Mouse (Mus musculus): ENCODE results near the gene Gm10197. TPM values are rescaled to one million over a fixed set of nuclear protein-coding genes. Genes with fewer than 3 reads are reported as not detected.

Gm10197 gene
- polyA plus RNA-seq, 1 experiment from 2014 or later = not detected

DNA sequence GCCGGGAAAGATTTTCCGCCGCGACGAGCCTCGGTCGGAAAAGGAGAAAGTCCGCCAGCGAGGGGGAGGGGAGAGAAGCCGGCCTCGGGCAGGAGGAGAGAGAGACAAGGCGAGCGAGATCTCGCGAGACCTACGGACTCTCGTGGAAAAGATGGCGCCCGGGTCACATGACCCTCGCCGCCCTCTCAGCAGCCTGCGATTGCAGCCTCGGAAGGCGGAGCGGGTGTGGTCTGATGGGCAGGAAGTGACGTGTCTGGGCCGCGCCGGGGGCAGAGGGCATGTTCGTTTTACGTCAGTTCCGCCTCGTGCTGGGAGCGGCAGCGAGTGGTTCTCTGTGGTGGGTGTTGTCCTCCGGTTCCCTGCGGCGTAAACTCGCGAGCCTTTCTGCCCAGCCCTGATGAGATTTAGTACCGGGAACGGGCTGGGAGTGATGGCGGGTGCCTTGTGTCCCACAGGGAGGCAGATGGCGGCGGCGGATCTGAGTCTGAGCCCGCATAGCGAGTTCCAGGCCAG lies 19.0 kb upstream of the Gm10197 start, which contains the start of gene Smndc1:
TSS of gene Smndc1 (minus strand) at position 84 of the 513 bp plus-strand sequence.
- Histone ChIP-seq H3K4me2 (ENCODE audit: low read depth, low read length, severe bottlenecking) (peak within 1 kb of the TSS; percentile 74), H3K4me1 (replicated peaks; ENCODE audit: control insufficient read depth, insufficient read depth, low read length) (0 out of 2 replicates have a peak, but pooled peaks cover 2% of the 10 kb centered on the region), H3K4me3 (ENCODE audit: low read depth, low read length) (peak within 1 kb of the TSS; percentile 89), H3K9ac (ENCODE audit: low read length) (peak within 1 kb of the TSS; percentile 87), H3K36me3 (ENCODE audit: control insufficient read depth, insufficient read depth, low read length) (peaks cover 4% of the 10 kb centered on the region; the same call in 1 of the 2 replicates), H3K27me3 (ENCODE audit: control insufficient read depth, insufficient read depth, low read length) (no peaks in the 10 kb centered on the region), H3K27ac (ENCODE audit: low read depth, low read length) (peak within 1 kb of the TSS; percentile 79), H3K9me3 (ENCODE audit: control insufficient read depth, low read length) (no peaks in the 10 kb centered on the region)
- WGBS = under 1% methylated on average over 46 of the region's 48 CpGs
- peak; percentile 100 for DNase-seq (ENCODE audit: low spot score)
- ATAC-seq (replicated peaks; ENCODE audit: low FRiP score) = peak; percentile 98

DNA sequence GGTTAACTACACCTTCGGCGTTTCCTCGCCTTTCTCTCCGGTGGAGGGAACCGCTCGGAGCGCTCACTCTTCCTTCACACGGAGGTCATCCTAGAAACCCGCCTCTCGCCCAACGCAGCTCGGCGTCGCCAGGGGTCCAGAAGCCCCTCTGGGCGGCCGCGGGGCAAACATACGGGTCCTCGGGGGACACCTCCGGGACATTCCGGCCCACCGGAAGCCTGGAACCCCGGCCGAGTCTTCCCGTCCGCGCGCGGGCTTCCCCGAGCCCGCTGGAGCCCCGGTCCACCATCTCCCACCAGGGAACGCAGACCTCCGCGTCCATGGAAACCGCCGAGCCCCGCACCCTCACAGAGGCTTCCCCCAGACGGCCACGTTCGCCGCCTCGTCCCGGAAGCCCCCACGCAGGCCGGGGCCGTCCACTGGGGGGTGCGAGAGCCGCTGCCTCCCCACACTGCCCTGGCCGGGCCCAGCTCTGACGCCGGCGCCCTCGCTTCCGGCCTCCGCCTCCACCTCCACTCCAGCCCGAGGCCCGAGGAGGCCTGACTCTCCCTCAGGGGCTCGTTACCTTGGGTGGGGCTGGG lies 18.4 kb upstream of the Gm10197 start:
- peaks cover 4% of the 10 kb centered on the region; the same call in 1 of the 2 replicates for H3K36me3 ChIP-seq (ENCODE audit: control insufficient read depth, insufficient read depth, low read length)
- peak overlapping the region; percentile 79 for H3K27ac ChIP-seq (ENCODE audit: low read depth, low read length)
- no peaks in the 10 kb centered on the region for H3K9me3 ChIP-seq (ENCODE audit: control insufficient read depth, low read length)
- DNase-seq (ENCODE audit: low spot score) (no peak), ATAC-seq (replicated peaks; ENCODE audit: low FRiP score) (peak; percentile 89)
- no peaks in the 10 kb centered on the region for H3K27me3 ChIP-seq (ENCODE audit: control insufficient read depth, insufficient read depth, low read length)
- under 1% methylated on average over 57 of the region's 59 CpGs for WGBS
- 0 out of 2 replicates have a peak, but pooled peaks cover 2% of the 10 kb centered on the region for H3K4me1 ChIP-seq (replicated peaks; ENCODE audit: control insufficient read depth, insufficient read depth, low read length)
- H3K9ac ChIP-seq (ENCODE audit: low read length) = peak overlapping the region; percentile 87
- H3K4me3 ChIP-seq (ENCODE audit: low read depth, low read length) = peak overlapping the region; percentile 89
- peak overlapping the region; percentile 63 for H3K4me2 ChIP-seq (ENCODE audit: low read depth, low read length, severe bottlenecking)

DNA sequence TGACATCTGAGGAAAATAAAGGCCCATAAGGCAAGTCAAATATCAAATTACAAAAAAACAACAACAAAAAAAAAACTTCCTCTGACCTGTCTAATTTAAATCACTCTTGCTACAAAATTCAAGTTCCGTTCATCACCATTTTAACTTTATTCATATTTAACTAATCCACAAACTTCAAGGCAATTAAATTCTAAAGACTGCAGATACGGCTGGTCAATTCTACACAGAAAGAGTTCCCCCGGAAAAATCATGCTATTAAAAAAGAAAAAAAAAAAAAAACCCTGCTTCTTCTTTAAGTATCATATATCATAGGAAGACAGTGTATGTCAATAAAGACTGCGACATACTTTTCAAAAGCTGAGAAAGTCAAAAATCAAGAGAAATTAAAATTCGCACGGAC lies 17.9 kb upstream of the Gm10197 start:
- Histone ChIP-seq H3K4me2 (ENCODE audit: low read depth, low read length, severe bottlenecking) (peak overlapping the region; percentile 63), H3K27me3 (ENCODE audit: control insufficient read depth, insufficient read depth, low read length) (no peaks in the 10 kb centered on the region), H3K4me3 (ENCODE audit: low read depth, low read length) (peak overlapping the region; percentile 89), H3K9ac (ENCODE audit: low read length) (peak overlapping the region; percentile 87), H3K4me1 (replicated peaks; ENCODE audit: control insufficient read depth, insufficient read depth, low read length) (0 out of 2 replicates have a peak, but pooled peaks cover 2% of the 10 kb centered on the region), H3K36me3 (ENCODE audit: control insufficient read depth, insufficient read depth, low read length) (peaks cover 4% of the 10 kb centered on the region; the same call in 1 of the 2 replicates), H3K27ac (ENCODE audit: low read depth, low read length) (no peak overlapping the region; the same call in 1 of the 2 replicates), H3K9me3 (ENCODE audit: control insufficient read depth, low read length) (no peaks in the 10 kb centered on the region)
- WGBS = 28% methylated on average over 6 of the region's 6 CpGs
- DNase-seq (ENCODE audit: low spot score) (no peak), ATAC-seq (replicated peaks; ENCODE audit: low FRiP score) (no peak)

DNA sequence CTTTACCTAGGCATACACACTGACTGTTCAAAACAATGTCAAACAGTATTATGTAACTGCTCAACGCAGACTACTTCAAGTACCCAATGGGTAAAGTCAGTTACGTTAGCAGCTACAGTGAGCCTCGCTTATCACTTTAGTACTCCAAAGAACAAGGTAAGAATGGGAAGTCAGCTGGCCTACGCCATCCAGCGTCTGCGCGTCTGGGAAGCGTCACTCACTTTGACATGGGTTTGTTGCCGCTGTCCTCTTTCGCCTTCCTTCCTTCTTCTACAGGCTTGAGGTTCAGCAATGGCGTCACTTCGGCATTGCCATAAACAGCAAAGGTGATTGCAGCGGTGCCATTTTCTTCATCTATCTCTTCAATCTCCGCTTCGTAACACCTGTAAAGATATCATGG lies 11.8 kb upstream of the Gm10197 start:
- H3K4me2 ChIP-seq (ENCODE audit: low read depth, low read length, severe bottlenecking) = no peak overlapping the region
- H3K9ac ChIP-seq (ENCODE audit: low read length) = no peak overlapping the region
- no peak overlapping the region for H3K4me3 ChIP-seq (ENCODE audit: low read depth, low read length)
- peaks cover 10% of the 10 kb centered on the region; the same call in 1 of the 2 replicates for H3K36me3 ChIP-seq (ENCODE audit: control insufficient read depth, insufficient read depth, low read length)
- no peak for ATAC-seq (replicated peaks; ENCODE audit: low FRiP score)
- H3K27ac ChIP-seq (ENCODE audit: low read depth, low read length) = no peak overlapping the region
- 97% methylated on average over 15 of the region's 15 CpGs for WGBS
- no peaks in the 10 kb centered on the region for H3K9me3 ChIP-seq (ENCODE audit: control insufficient read depth, low read length)
- H3K27me3 ChIP-seq (ENCODE audit: control insufficient read depth, insufficient read depth, low read length) = no peaks in the 10 kb centered on the region
- DNase-seq (ENCODE audit: low spot score) = no peak
- H3K4me1 ChIP-seq (replicated peaks; ENCODE audit: control insufficient read depth, insufficient read depth, low read length) = no peaks in the 10 kb centered on the region

DNA sequence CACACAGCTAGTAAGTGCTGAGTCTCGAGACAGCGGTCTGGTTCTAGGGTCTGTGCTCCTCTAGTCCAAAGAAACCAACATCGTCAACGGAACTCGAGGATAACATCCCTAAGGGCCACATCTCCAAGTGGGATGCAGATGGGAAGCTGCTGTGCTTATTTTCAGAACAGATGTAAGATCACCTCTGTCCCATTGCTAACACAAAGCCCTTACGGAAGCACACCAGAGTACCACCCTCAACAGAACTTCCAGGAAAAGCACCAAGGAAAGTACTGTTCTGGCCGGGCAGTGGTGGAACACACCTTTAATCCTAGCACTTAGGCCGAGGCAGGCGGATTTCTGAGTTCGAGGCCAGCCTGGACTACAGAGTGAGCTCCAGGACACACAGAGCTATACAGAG lies 6.9 kb upstream of the Gm10197 start:
- Histone ChIP-seq H3K36me3 (ENCODE audit: control insufficient read depth, insufficient read depth, low read length) (peaks cover 5% of the 10 kb centered on the region; the same call in 1 of the 2 replicates), H3K4me2 (ENCODE audit: low read depth, low read length, severe bottlenecking) (no peak overlapping the region)

DNA sequence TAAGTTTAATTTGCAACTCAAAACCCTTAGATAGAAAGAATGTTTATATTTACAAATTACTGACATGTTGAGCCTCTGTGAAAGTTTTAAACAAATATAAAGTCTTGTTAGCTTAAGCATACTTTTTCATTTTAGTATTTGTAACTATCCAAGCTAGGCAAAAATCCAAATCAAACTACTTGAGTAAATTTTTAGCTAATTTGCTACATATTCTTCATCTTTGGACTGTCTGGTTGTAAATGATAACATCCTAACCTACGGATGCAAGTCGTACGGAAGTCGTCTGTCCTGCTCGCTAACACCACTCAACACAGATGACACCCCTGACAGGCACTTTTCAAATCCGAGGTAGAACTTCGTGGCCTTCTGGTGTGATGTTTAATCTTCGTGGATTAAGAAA lies 6.1 kb upstream of the Gm10197 start:
- Histone ChIP-seq H3K4me3 (ENCODE audit: low read depth, low read length) (no peak overlapping the region), H3K36me3 (ENCODE audit: control insufficient read depth, insufficient read depth, low read length) (peaks cover 1% of the 10 kb centered on the region; the same call in 1 of the 2 replicates), H3K9me3 (ENCODE audit: control insufficient read depth, low read length) (no peaks in the 10 kb centered on the region), H3K27me3 (ENCODE audit: control insufficient read depth, insufficient read depth, low read length) (no peaks in the 10 kb centered on the region), H3K4me1 (replicated peaks; ENCODE audit: control insufficient read depth, insufficient read depth, low read length) (no peaks in the 10 kb centered on the region), H3K9ac (ENCODE audit: low read length) (no peak overlapping the region), H3K4me2 (ENCODE audit: low read depth, low read length, severe bottlenecking) (no peak overlapping the region), H3K27ac (ENCODE audit: low read depth, low read length) (no peak overlapping the region)
- DNase-seq (ENCODE audit: low spot score) = no peak
- WGBS = 95% methylated on average over 8 of the region's 8 CpGs
- no peak for ATAC-seq (replicated peaks; ENCODE audit: low FRiP score)

More for the DNA sequence above, 6.9 kb upstream of the Gm10197 start:
- ATAC-seq (replicated peaks; ENCODE audit: low FRiP score) = no peak
- WGBS = 93% methylated on average over 10 of the region's 10 CpGs
- Histone ChIP-seq H3K4me3 (ENCODE audit: low read depth, low read length) (no peak overlapping the region), H3K9me3 (ENCODE audit: control insufficient read depth, low read length) (no peaks in the 10 kb centered on the region), H3K27ac (ENCODE audit: low read depth, low read length) (no peak overlapping the region), H3K4me1 (replicated peaks; ENCODE audit: control insufficient read depth, insufficient read depth, low read length) (no peaks in the 10 kb centered on the region), H3K27me3 (ENCODE audit: control insufficient read depth, insufficient read depth, low read length) (no peaks in the 10 kb centered on the region), H3K9ac (ENCODE audit: low read length) (no peak overlapping the region)
- no peak for DNase-seq (ENCODE audit: low spot score)

DNA sequence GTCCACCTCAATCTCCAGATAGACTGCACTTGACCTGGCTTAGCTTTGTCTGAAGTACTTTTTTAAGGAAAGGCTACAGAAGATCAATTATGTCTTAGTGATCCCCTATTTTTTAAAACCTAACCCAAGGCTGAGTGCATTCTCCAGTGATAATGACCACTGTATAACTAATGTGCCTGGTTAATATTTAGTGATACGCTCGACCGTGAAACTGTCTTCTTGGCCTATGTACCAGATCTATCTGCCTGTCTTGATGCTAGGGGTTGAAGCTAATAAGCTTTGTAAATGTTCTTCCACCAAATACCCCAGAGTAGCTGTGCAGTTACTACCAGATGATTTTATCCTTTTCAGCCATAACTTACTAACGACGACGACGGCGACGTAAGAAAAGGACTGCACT lies 4.2 kb upstream of the Gm10197 start:
- H3K36me3 ChIP-seq (ENCODE audit: control insufficient read depth, insufficient read depth, low read length) = no peaks in the 10 kb centered on the region; the same call in 1 of the 2 replicates
- ATAC-seq (replicated peaks; ENCODE audit: low FRiP score) = no peak

DNA sequence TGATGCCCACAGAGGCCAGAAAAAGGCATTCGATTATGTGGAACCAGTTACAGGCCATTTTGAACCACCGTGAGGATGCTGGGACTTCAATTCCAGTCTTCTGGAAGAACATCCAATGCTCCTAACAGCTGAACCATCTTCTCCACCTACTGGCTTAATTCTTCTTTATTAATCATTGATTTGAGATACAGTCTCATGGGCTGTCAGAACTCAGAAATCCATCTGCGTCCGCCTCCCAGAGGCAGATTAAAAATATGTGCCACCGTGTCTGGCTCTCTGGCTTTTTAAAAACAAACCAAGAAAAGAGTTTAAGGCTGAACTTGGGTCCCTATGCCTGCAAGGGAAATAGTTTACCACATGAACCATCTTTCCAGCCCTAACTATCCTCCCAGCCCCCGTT lies 3.7 kb upstream of the Gm10197 start:
- DNase-seq (ENCODE audit: low spot score) (no peak), ATAC-seq (replicated peaks; ENCODE audit: low FRiP score) (no peak)
- Histone ChIP-seq H3K9ac (ENCODE audit: low read length) (no peak overlapping the region), H3K9me3 (ENCODE audit: control insufficient read depth, low read length) (no peaks in the 10 kb centered on the region), H3K4me1 (replicated peaks; ENCODE audit: control insufficient read depth, insufficient read depth, low read length) (no peaks in the 10 kb centered on the region), H3K27me3 (ENCODE audit: control insufficient read depth, insufficient read depth, low read length) (no peaks in the 10 kb centered on the region), H3K27ac (ENCODE audit: low read depth, low read length) (no peak overlapping the region), H3K4me3 (ENCODE audit: low read depth, low read length) (no peak overlapping the region), H3K4me2 (ENCODE audit: low read depth, low read length, severe bottlenecking) (no peak overlapping the region), H3K36me3 (ENCODE audit: control insufficient read depth, insufficient read depth, low read length) (no peaks in the 10 kb centered on the region; the same call in 1 of the 2 replicates)
- WGBS = 93% methylated on average over 6 of the region's 6 CpGs

More for the DNA sequence above, 4.2 kb upstream of the Gm10197 start:
- no peaks in the 10 kb centered on the region for H3K4me1 ChIP-seq (replicated peaks; ENCODE audit: control insufficient read depth, insufficient read depth, low read length)
- no peaks in the 10 kb centered on the region for H3K27me3 ChIP-seq (ENCODE audit: control insufficient read depth, insufficient read depth, low read length)
- DNase-seq (ENCODE audit: low spot score) = no peak
- H3K27ac ChIP-seq (ENCODE audit: low read depth, low read length) = no peak overlapping the region
- WGBS = 91% methylated on average over 9 of the region's 9 CpGs
- H3K9me3 ChIP-seq (ENCODE audit: control insufficient read depth, low read length) = no peaks in the 10 kb centered on the region
- H3K4me3 ChIP-seq (ENCODE audit: low read depth, low read length) = no peak overlapping the region
- H3K9ac ChIP-seq (ENCODE audit: low read length) = no peak overlapping the region
- no peak overlapping the region for H3K4me2 ChIP-seq (ENCODE audit: low read depth, low read length, severe bottlenecking)

Measured in forebrain, embryonic 11.5 days (tissue).